In the genomic region with DNA sequence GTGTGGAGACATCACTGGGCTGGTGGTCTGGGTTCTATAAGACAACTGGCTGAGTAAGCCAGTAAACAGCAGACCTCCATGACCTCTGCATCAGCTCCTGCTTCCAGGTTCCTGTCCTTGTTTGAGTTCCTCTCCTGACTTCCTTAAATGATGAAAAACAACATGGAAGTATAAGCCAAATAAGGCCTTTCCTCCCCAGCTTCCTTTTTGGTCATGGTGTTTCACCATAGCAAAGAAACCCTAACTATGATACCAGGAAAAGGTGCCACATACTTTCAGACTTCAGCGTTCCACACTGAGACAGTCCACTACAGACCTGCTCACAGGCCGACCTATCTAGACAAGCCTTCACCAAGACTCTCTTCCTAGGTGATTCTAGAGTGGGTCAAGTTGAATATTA, we compare ENCODE assay signal across 25 mouse cellular contexts. TPM values are rescaled to one million over a fixed set of nuclear protein-coding genes. Genes with fewer than 3 reads are reported as not detected.
DNase-seq lines count a peak whose midpoint lies in the region; ATAC-seq and TF ChIP-seq lines count a peak whose summit lies in the region.
"Had no signal": no experiment of that assay in that cellular context is flagged by ENCODE, and none has a peak within 500 bp of the region (broad histone marks: within the 10 kb centered on the region; RNA-seq: fewer than 3 reads in every experiment).

No protein-coding gene starts in this region.

- peaks cover 8% of the 10 kb centered on the region for H3K4me1 ChIP-seq in lung, postnatal 0 days (ENCODE audit: insufficient read depth, low read depth, low read length)
- peaks cover 45% of the 10 kb centered on the region for H3K4me1 ChIP-seq in liver, embryonic 15.5 days (replicated peaks)
- H3K4me1 ChIP-seq in midbrain, embryonic 15.5 days, result peaks cover 23% of the 10 kb centered on the region

- no peak for ATAC-seq in lung, postnatal 0 days
- no peak for ATAC-seq in liver, embryonic 15.5 days (ENCODE audit: insufficient read depth)
- 0 out of 2 replicates have a peak, but pooled peaks have one; percentile 4 for ATAC-seq in megakaryocyte progenitor cell, adult 5-6 weeks (replicated peaks; ENCODE audit: poor library complexity)
- no peak for ATAC-seq in midbrain, embryonic 15.5 days (replicated peaks)
- ATAC-seq: CD4-positive, CD25-positive, alpha-beta regulatory T cell, adult 4 months; forebrain, postnatal 0 days; hindbrain, embryonic 16.5 days had no signal

- H3K9me3 ChIP-seq in lung, postnatal 0 days (ENCODE audit: low read length), result no peaks in the 10 kb centered on the region
- no peaks in the 10 kb centered on the region for H3K9me3 ChIP-seq in liver, embryonic 15.5 days (replicated peaks)
- no peaks in the 10 kb centered on the region for H3K9me3 ChIP-seq in midbrain, embryonic 15.5 days
- H3K9me3 ChIP-seq: embryonic facial prominence, embryonic 10.5 days; embryonic facial prominence, embryonic 15.5 days; forebrain, embryonic 12.5 days; midbrain, embryonic 12.5 days had no signal

- no peaks in the 10 kb centered on the region for H3K36me3 ChIP-seq in lung, postnatal 0 days (ENCODE audit: insufficient read depth, low read length)
- H3K36me3 ChIP-seq in liver, embryonic 15.5 days (replicated peaks), result peaks cover 17% of the 10 kb centered on the region
- H3K36me3 ChIP-seq in midbrain, embryonic 15.5 days (replicated peaks), result no peaks in the 10 kb centered on the region
- H3K36me3 ChIP-seq: embryonic facial prominence, embryonic 15.5 days had no signal

- no peak overlapping the region for H3K4me2 ChIP-seq in lung, postnatal 0 days (replicated peaks; ENCODE audit: low read depth, low read length)
- peak overlapping the region; percentile 98; the same call in 1 of the 2 replicates for H3K4me2 ChIP-seq in liver, embryonic 15.5 days
- no peak overlapping the region for H3K4me2 ChIP-seq in midbrain, embryonic 15.5 days
- H3K4me2 ChIP-seq: embryonic facial prominence, embryonic 15.5 days; forebrain, embryonic 12.5 days; midbrain, embryonic 12.5 days had no signal

- peak; percentile 38 for DNase-seq in lung, postnatal 36 days
- no peak for DNase-seq in lung, postnatal 0 days (ENCODE audit: low spot score)
- no peak for DNase-seq in kidney, postnatal 10 days
- DNase-seq in left cerebral cortex, postnatal 4 days, result no peak
- DNase-seq: adrenal gland, postnatal 25 days; cerebellum, adult 18-20 months; cerebellum, postnatal 10 days; forebrain, postnatal 0 days; heart, postnatal 14 days; kidney, adult 2 months; kidney, postnatal 4 days; layer of hippocampus, postnatal 36 days; right cerebral cortex, adult 18-20 months; spleen, adult 18-20 months; thymus, adult 2 months; thymus, postnatal 36 days had no signal

- TF ChIP-seq CTCF in lung, postnatal 0 days (IDR thresholded peaks at IDR 0.05), result no peak

- no peak for TF ChIP-seq EP300 in lung, postnatal 0 days (IDR thresholded peaks at IDR 0.05)

- no peak overlapping the region for H3K4me3 ChIP-seq in lung, postnatal 0 days (ENCODE audit: low read depth, low read length)
- H3K4me3 ChIP-seq in liver, embryonic 15.5 days (replicated peaks), result no peak overlapping the region
- no peak overlapping the region for H3K4me3 ChIP-seq in midbrain, embryonic 15.5 days
- H3K4me3 ChIP-seq: embryonic facial prominence, embryonic 10.5 days; embryonic facial prominence, embryonic 15.5 days; forebrain, embryonic 12.5 days; midbrain, embryonic 12.5 days had no signal

- no peak overlapping the region for H3K9ac ChIP-seq in lung, postnatal 0 days (replicated peaks; ENCODE audit: low read depth)
- no peak overlapping the region for H3K9ac ChIP-seq in liver, embryonic 15.5 days
- no peak overlapping the region for H3K9ac ChIP-seq in midbrain, embryonic 15.5 days
- H3K9ac ChIP-seq: embryonic facial prominence, embryonic 15.5 days; forebrain, embryonic 12.5 days; forebrain, postnatal 0 days; midbrain, embryonic 12.5 days had no signal

- intact Hi-C loops in left cerebral cortex, postnatal 4 days (cut with DNase I), result no loop called here

- H3K27ac ChIP-seq in lung, postnatal 0 days (ENCODE audit: low read length), result no peak overlapping the region
- H3K27ac ChIP-seq in liver, embryonic 15.5 days (replicated peaks), result no peak overlapping the region
- no peak overlapping the region for H3K27ac ChIP-seq in midbrain, embryonic 15.5 days
- H3K27ac ChIP-seq: embryonic facial prominence, embryonic 10.5 days; embryonic facial prominence, embryonic 15.5 days; forebrain, embryonic 12.5 days; midbrain, embryonic 12.5 days had no signal

- no peaks in the 10 kb centered on the region for H3K27me3 ChIP-seq in lung, postnatal 0 days (replicated peaks; ENCODE audit: insufficient read depth, low read length)
- no peaks in the 10 kb centered on the region for H3K27me3 ChIP-seq in liver, embryonic 15.5 days
- no peaks in the 10 kb centered on the region for H3K27me3 ChIP-seq in midbrain, embryonic 15.5 days (replicated peaks)
- H3K27me3 ChIP-seq: embryonic facial prominence, embryonic 15.5 days; forebrain, embryonic 12.5 days; midbrain, embryonic 12.5 days had no signal

- WGBS in lung, postnatal 0 days, result 88% methylated on average over 2 of the region's 2 CpGs
- WGBS in liver, embryonic 15.5 days (ENCODE audit: insufficient replicate concordance), result 80% methylated on average over 2 of the region's 2 CpGs
- 91% methylated on average over 2 of the region's 2 CpGs for WGBS in midbrain, embryonic 15.5 days

RNA-seq across cellular contexts. Expression of a gene that starts 2.2 kb away (rescaled TPM):
- 10.0 and 10.5 TPM in 2 replicates for polyA plus RNA-seq in lung, postnatal 0 days (2015; fragmentation: Nextera tagmentation; extraction: Ambion mirVana)
- polyA plus RNA-seq in liver, embryonic 15.5 days (2015; fragmentation: Nextera tagmentation; extraction: Ambion mirVana), result 42.8 and 48.3 TPM in 2 replicates
- total RNA-seq in megakaryocyte progenitor cell, adult 5-6 weeks (2015), result 28.0 and 33.5 TPM in 2 replicates
- 69.5 and 92.2 TPM in 2 replicates for total RNA-seq in megakaryocyte progenitor cell, adult 5-6 weeks (2017)
- polyA plus RNA-seq in midbrain, embryonic 15.5 days (2015; fragmentation: Nextera tagmentation; extraction: Ambion mirVana), result 57.4 and 60.4 TPM in 2 replicates
- total RNA-seq in left cerebral cortex, postnatal 4 days (2021), result 100 to 1,000 TPM; 109 to 111 TPM
